Mouse (Mus musculus): ENCODE data around the gene Jmjd7.
A peak's percentile ranks its signal among the peaks of the same experiment; 100 is the strongest.

Gene Jmjd7

GRCm38 (mm10) chr2:120026984-120027949 is at the start of gene Jmjd7, which contains the start of gene Gm28042:
Jmjd7 (plus strand) TSS chr2:120027483.
Gm28042 (plus strand) TSS chr2:120027493.
- peak; percentile 70 for DNase-seq (ENCODE audit: low read depth, low spot score)

GRCm38 (mm10) chr2:119980343-119980986 is 46.8 kb upstream of the Jmjd7 start:
- DNase-seq (ENCODE audit: low read depth, low spot score), result no peak

DNA sequence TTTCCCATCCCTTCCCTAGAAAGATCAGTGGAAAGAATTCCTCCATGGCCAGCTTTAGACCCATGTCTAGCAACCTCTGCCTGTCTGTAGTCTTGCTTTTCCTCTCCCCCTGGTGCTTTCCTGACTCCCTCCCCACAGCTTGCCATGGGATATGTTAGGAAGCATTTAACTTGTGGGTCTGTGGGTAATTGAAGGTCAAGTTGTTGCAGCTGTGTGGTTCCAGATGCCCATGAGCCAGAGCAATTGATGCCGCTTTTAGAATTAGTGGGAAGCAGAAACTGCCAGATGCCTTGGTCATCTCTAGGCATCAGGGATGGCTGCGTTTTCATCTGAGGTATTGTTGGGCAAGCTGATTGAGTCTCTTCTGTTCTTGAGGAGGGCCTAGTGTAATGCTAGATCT is 45.7 kb upstream of the Jmjd7 start:
- DNase-seq (ENCODE audit: low read depth, low spot score), result no peak

DNA sequence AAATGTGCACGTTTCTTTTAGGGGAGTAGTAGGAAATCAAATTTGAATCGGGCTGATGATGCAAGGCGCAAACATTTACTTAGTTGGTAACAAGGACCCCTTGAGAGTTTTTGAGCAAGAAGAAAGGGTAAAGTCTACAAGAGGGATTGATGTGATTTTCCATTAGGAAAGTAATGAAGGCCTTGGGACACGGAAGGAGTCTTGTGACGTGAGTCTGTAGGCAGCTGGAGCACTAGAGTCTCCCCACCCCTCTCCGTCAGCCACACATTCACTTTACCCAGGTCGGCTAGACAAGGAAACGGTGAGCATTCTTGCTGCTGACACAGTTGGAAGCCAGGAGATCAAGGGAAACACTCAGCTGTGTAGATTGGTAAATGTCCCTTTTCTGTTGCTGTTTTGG is 41.4 kb upstream of the Jmjd7 start:
- no peak for DNase-seq (ENCODE audit: low read depth, low spot score)

DNA sequence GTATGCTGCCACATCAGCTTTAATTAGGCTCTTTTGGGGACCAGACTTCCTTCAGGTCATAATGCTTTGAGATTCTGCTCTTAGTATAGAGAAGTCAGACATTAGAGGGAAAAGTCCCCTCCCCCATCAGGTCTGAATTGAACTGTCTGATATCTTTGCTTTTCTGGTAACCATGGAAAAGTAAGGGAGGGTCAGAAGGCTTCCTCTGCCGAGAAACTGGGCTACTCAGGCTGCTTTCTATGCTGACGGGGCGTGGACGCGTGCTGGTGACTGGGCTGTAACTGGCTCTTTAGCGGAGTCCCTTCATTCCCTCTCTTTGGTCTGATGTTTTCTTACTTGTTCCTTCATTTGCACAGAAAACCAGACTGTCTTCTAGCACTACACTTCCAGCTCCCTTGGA is 40.9 kb upstream of the Jmjd7 start:
- DNase-seq (ENCODE audit: low read depth, low spot score), result no peak

- no peak for DNase-seq (ENCODE audit: low read depth, low spot score)
These were observed 39.8 kb upstream of the Jmjd7 start for GRCm38 (mm10) chr2:119987441-119987840.

- no peak for DNase-seq (ENCODE audit: low read depth, low spot score)
These were observed 38.3 kb upstream of the Jmjd7 start for GRCm38 (mm10) chr2:119988952-119989351.

DNA sequence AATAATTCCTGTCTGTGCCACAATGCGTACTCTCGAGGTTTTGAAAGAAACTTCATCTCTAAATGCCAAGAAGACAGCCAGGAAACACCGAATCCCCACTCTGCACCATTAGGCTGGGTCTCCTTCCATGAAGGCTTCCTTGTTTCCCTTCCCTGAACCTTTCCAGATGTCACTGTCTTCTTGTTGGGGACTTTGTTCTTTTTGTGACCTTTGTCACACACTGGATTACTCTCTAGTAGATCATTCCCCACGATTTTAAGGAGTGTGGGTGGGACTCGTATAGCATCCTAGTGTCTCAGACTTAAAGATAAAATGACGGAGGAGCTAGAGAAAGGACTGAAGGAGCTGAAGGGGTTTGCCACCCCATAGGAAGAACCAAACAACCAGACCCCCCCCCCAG is 36.4 kb upstream of the Jmjd7 start:
- no peak for DNase-seq (ENCODE audit: low read depth, low spot score)

GRCm38 (mm10) chr2:119992349-119992748 is 34.9 kb upstream of the Jmjd7 start:
- no peak for DNase-seq (ENCODE audit: low read depth, low spot score)

DNA sequence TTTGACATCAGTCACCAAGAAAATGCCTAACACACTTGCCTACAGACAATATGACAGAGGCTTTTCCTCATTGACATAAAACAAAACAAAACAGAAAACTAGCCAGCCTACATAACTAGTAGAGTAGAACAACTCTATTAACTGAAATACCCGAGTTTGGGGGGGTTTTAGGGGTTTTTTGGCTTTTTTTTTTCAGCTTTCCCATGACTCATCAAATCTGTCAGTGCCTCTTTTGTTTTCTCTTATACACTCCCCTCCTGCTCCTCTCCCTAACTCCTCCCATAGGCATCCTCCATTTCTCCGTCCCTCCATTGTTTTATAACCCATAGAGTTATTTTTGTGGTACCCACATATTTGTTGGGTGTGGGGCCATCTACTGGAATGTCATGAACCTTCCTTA is 33.8 kb upstream of the Jmjd7 start:
- DNase-seq (ENCODE audit: low read depth, low spot score), result no peak

- no peak for DNase-seq (ENCODE audit: low read depth, low spot score)
These were observed 32.4 kb upstream of the Jmjd7 start for GRCm38 (mm10) chr2:119994839-119995238.

- no peak for DNase-seq (ENCODE audit: low read depth, low spot score)
These were observed 31.6 kb upstream of the Jmjd7 start for GRCm38 (mm10) chr2:119995391-119996281.

GRCm38 (mm10) chr2:119997354-119997753 is 29.9 kb upstream of the Jmjd7 start:
- no peak for DNase-seq (ENCODE audit: low read depth, low spot score)

DNA sequence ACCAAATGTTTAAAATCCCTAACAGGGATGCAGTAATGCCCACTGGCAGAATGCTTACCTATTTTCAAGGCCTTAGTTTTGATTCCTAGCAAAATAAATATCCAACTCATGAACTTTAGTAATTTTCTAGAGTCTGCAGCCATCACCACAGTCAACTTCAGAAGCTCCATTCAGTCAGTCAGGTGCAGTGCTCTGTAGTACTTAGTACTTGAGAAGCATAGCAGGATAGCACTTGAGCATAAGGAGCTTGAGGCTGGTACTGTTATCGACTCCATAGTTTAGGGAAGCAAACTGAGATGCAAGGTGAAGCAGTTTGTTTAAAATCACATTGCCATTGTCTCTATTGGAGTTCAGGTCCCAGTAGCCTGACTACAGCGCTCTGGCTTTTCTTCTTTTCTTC is 27.6 kb upstream of the Jmjd7 start:
- DNase-seq (ENCODE audit: low read depth, low spot score), result no peak

- no peak for DNase-seq (ENCODE audit: low read depth, low spot score)
These were observed 26.2 kb upstream of the Jmjd7 start for GRCm38 (mm10) chr2:120000882-120001584.

- no peak for DNase-seq (ENCODE audit: low read depth, low spot score)
These were observed 25.3 kb upstream of the Jmjd7 start for GRCm38 (mm10) chr2:120001956-120002355.

DNA sequence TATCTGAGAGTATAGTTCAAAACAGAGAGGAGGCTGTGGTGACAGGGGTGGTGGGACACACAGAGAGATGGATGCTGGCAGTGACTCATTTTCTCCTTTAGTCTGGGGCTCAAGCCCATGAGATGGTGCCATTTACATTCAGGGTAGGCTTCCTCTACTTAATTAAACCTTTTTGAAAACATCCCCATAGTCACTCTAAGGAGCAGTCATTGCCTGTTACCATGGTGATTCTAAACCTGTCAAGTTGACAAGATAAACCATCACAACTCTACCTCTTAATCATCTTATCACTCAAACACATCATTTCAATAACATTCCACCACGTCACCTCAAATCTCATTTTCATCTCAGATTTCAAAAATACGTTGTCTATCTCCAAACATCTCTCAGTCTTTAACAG is 23.3 kb upstream of the Jmjd7 start:
- DNase-seq (ENCODE audit: low read depth, low spot score), result no peak

DNA sequence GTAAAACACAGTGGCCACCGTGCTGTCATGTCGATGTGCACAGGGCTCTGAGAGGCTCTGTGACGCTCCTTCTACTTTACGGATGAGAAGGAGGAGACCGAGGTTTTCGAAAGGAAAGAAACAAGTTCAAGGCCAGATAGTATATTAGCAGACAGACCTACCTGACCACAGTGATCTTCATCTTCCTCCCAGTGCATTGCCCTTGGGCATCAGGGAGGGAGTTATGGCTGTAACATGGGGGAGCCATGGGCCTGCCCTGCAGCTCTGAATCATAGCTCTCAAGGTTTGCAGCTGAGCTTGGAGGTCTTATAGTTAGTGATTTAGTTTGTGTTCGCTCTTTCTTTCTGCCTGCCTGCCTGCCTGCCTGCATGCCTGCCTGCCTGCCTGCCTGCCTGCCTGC is 20.6 kb upstream of the Jmjd7 start:
- no peak for DNase-seq (ENCODE audit: low read depth, low spot score)

DNA sequence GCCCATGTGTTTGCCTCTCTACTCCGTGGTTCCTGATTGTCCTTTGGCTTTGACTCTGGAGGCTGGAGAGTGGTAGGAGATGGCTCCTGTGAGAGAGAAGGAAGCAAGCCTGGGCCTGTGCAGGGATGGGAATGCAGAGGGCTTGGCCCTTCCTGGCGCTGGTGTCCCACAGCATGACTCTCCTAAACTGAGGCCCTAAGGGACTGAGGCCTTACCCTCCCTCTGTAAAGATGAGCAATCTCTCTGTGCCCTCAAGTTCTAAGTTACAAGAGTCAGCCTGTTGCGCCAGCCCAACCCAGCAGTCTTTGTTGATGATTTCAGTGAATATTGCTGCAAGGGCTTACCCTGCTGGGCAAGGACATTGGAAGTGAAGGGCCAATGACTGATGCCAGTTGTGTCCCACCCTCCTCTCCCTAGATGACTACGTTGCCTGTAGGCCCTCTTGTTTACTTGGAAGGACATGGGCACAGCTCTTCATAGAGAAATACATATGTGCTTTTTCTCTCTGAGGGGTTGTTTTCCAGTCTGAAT is 19.5 kb upstream of the Jmjd7 start:
- DNase-seq (ENCODE audit: low read depth, low spot score), result no peak

DNA sequence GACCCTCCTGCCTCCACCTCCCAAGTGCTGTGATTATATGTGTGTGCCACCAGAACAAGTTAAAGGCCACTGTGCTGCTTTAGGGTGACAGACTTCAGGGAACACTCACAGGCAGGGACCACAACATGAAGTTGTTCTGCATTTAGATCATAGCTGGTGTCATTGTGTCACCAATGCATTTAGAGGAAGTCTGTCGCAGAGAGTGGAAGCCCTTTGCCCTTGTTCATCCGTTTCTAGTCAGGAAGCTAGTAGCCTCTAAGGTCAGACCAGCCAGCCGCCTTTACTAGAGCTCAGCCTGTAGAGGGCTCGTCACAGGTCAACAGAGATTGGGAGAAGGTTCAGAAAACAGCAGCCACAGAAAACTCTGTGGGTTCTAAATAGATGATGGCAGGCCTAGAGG is 18.6 kb upstream of the Jmjd7 start:
- no peak for DNase-seq (ENCODE audit: low read depth, low spot score)

Data from retina, postnatal 7 days (tissue).